Mouse (Mus musculus): ENCODE measurements around the gene Rasgrp3.

Gene Rasgrp3

GRCm38 (mm10) chr17:75505053-75505452 lies 69.4 kb downstream of the Rasgrp3 start:
- DNase-seq = no peak

- DNase-seq = no peak
These were observed 70.5 kb downstream of the Rasgrp3 start for GRCm38 (mm10) chr17:75506097-75506675.

- no peak for DNase-seq
These were observed 71.3 kb downstream of the Rasgrp3 start for GRCm38 (mm10) chr17:75506708-75507641.

GRCm38 (mm10) chr17:75509257-75509656 lies 73.6 kb downstream of the Rasgrp3 start:
- DNase-seq = no peak

GRCm38 (mm10) chr17:75516591-75516990 lies 80.9 kb downstream of the Rasgrp3 start:
- no peak for DNase-seq

- no peak for DNase-seq
These were observed 82.6 kb downstream of the Rasgrp3 start for GRCm38 (mm10) chr17:75518181-75518901.

GRCm38 (mm10) chr17:75519239-75519900 lies 83.7 kb downstream of the Rasgrp3 start:
- no peak for DNase-seq

- no peak for DNase-seq
These were observed 85.6 kb downstream of the Rasgrp3 start for GRCm38 (mm10) chr17:75521236-75521842.

- DNase-seq = no peak
These were observed 86.8 kb downstream of the Rasgrp3 start for GRCm38 (mm10) chr17:75522347-75523065.

GRCm38 (mm10) chr17:75523812-75524211 lies 88.1 kb downstream of the Rasgrp3 start:
- no peak for DNase-seq

GRCm38 (mm10) chr17:75526411-75526810 lies 90.7 kb downstream of the Rasgrp3 start:
- DNase-seq = no peak

GRCm38 (mm10) chr17:75529222-75529935 lies 93.7 kb downstream of the Rasgrp3 start:
- DNase-seq = no peak

GRCm38 (mm10) chr17:75532469-75532986 lies 96.8 kb downstream of the Rasgrp3 start:
- DNase-seq = no peak

- DNase-seq = peak in 1 of 2 experiments; percentile 14
These were observed 98.8 kb downstream of the Rasgrp3 start for GRCm38 (mm10) chr17:75534314-75535020.

GRCm38 (mm10) chr17:75535612-75536011 lies 99.9 kb downstream of the Rasgrp3 start:
- DNase-seq = no peak

GRCm38 (mm10) chr17:75536396-75537049 lies 100.8 kb downstream of the Rasgrp3 start:
- no peak for DNase-seq

GRCm38 (mm10) chr17:75537050-75537445 lies 101.4 kb downstream of the Rasgrp3 start:
- DNase-seq = no peak

GRCm38 (mm10) chr17:75538431-75538830 lies 102.7 kb downstream of the Rasgrp3 start:
- DNase-seq = no peak

- no peak for DNase-seq
These were observed 103.4 kb downstream of the Rasgrp3 start for GRCm38 (mm10) chr17:75539130-75539529.

GRCm38 (mm10) chr17:75539841-75540240 lies 104.1 kb downstream of the Rasgrp3 start:
- no peak for DNase-seq
